Mouse (Mus musculus): ENCODE measurements around the gene Abhd14b. TPM values are rescaled to one million over a fixed set of nuclear protein-coding genes. Genes with fewer than 3 reads are reported as not detected.
A peak's percentile ranks its signal among the peaks of the same experiment; 100 is the strongest.

Gene Abhd14b
- total RNA-seq, 1 experiment = 1.9 TPM

DNA sequence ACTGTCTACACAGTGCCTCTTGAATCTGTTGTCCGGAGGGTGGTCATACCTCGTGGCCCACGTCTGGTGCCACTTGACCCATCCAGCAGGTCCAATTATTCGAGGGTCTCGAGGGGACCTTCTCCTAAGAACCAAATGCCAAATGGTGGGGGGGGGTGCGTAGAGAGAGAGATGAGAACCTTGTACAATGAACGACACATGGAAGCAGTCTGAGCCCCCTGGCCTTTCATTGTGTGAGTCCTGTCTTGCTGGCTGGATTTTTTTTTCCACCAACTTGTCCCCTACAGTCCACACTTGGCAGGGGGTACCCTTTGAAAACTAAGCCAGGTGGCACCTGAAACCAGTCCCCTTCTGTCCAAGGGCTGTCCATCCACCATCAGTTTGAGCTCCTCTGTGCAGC, 20.5 kb downstream of the Abhd14b start:
- no peak overlapping the region for H3K9ac ChIP-seq (ENCODE audit: insufficient read depth, low read depth, low read length, poor library complexity, severe bottlenecking)
- H3K27ac ChIP-seq (ENCODE audit: insufficient read depth, low read depth, low read length, poor library complexity, severe bottlenecking) = no peak overlapping the region
- no peaks in the 10 kb centered on the region for H3K9me3 ChIP-seq (ENCODE audit: control insufficient read depth, insufficient read depth, low read depth, low read length)
- in situ Hi-C loops (cut with MboI; ENCODE audit: low sequenced_read_pairs in 2 of 2, unreplicated experiment in 2 of 2) = no loop called here
- H3K4me1 ChIP-seq (ENCODE audit: control insufficient read depth in 2 of 2, insufficient read depth in 2 of 2, low read length in 2 of 2, poor library complexity in 1 of 2) = peaks cover 3 to 36% of the 10 kb centered on the region in 2 experiments; a peak in 3 of 4 replicates
- H3K36me3 ChIP-seq (ENCODE audit: control insufficient read depth, insufficient read depth, low read length, poor library complexity, severe bottlenecking) = peaks cover 8% of the 10 kb centered on the region
- DNase-seq (ENCODE audit: low read depth, low spot score) = no peak
- TF ChIP-seq MAFK (IDR thresholded peaks at IDR 0.05; ENCODE audit: insufficient read depth, low read depth, low read length) = no peak
- no peak for TF ChIP-seq ZNF384 (IDR thresholded peaks at IDR 0.05; ENCODE audit: low read depth, low read length)
- TF ChIP-seq ZC3H11A (IDR thresholded peaks at IDR 0.05; ENCODE audit: borderline replicate concordance, low read depth, low read length) = no peak
- no peak for TF ChIP-seq HCFC1 (IDR thresholded peaks at IDR 0.05; ENCODE audit: borderline replicate concordance, insufficient read depth, low read length)
- H3K4me3 ChIP-seq (ENCODE audit: insufficient read depth in 1 of 2, low read depth in 1 of 2, low read length in 2 of 2, poor library complexity in 1 of 2, severe bottlenecking in 1 of 2) = no peak overlapping the region

GRCm38 (mm10) chr9:106469317-106469716, 22.1 kb downstream of the Abhd14b start:
- no peak overlapping the region for H3K27ac ChIP-seq (ENCODE audit: insufficient read depth, low read depth, low read length, poor library complexity, severe bottlenecking)
- no peaks in the 10 kb centered on the region for H3K9me3 ChIP-seq (ENCODE audit: control insufficient read depth, insufficient read depth, low read depth, low read length)
- H3K4me3 ChIP-seq (ENCODE audit: insufficient read depth in 1 of 2, low read depth in 1 of 2, low read length in 2 of 2, poor library complexity in 1 of 2, severe bottlenecking in 1 of 2) = no peak overlapping the region
- no peaks in the 10 kb centered on the region for H3K36me3 ChIP-seq (ENCODE audit: control insufficient read depth, insufficient read depth, low read length, poor library complexity, severe bottlenecking)
- peaks cover 3 to 23% of the 10 kb centered on the region in 2 experiments; a peak in 2 of 4 replicates for H3K4me1 ChIP-seq (ENCODE audit: control insufficient read depth in 2 of 2, insufficient read depth in 2 of 2, low read length in 2 of 2, poor library complexity in 1 of 2)
- no peak for TF ChIP-seq HCFC1 (IDR thresholded peaks at IDR 0.05; ENCODE audit: borderline replicate concordance, insufficient read depth, low read length)
- no peak for TF ChIP-seq ZC3H11A (IDR thresholded peaks at IDR 0.05; ENCODE audit: borderline replicate concordance, low read depth, low read length)
- TF ChIP-seq MAFK (IDR thresholded peaks at IDR 0.05; ENCODE audit: insufficient read depth, low read depth, low read length) = no peak
- no peak for TF ChIP-seq CHD2 (IDR thresholded peaks at IDR 0.05; ENCODE audit: low read depth, low read length)
- TF ChIP-seq ZNF384 (IDR thresholded peaks at IDR 0.05; ENCODE audit: low read depth, low read length) = no peak
- no peak overlapping the region for H3K9ac ChIP-seq (ENCODE audit: insufficient read depth, low read depth, low read length, poor library complexity, severe bottlenecking)
- DNase-seq (ENCODE audit: low read depth, low spot score) = no peak
- in situ Hi-C loops (cut with MboI; ENCODE audit: low sequenced_read_pairs in 2 of 2, unreplicated experiment in 2 of 2) = no loop called here

DNA sequence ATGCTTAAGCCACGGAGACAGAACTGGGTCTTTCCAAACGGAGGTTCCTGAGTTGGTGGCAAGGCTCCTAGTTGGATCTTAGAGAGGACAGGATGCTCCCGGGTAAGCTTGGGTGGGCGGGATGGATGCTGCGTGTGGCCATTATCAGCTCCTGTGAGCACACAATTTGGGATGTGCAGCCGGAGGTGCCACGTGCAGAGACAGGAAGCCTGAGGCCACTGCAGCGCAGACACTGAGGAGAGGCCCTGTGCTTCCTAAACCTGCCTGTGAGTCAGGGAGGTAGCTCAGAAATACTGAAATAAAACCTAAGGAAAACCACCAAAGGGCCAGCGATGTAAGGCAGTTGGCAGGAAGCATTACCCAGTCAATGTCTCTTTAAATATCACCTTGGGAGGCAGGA, 22.5 kb downstream of the Abhd14b start:
- TF ChIP-seq CHD2 (IDR thresholded peaks at IDR 0.05; ENCODE audit: low read depth, low read length) = no peak
- TF ChIP-seq HCFC1 (IDR thresholded peaks at IDR 0.05; ENCODE audit: borderline replicate concordance, insufficient read depth, low read length) = no peak
- TF ChIP-seq ZNF384 (IDR thresholded peaks at IDR 0.05; ENCODE audit: low read depth, low read length) = no peak
- TF ChIP-seq MAFK (IDR thresholded peaks at IDR 0.05; ENCODE audit: insufficient read depth, low read depth, low read length) = no peak
- TF ChIP-seq ZC3H11A (IDR thresholded peaks at IDR 0.05; ENCODE audit: borderline replicate concordance, low read depth, low read length) = no peak
- H3K36me3 ChIP-seq (ENCODE audit: control insufficient read depth, insufficient read depth, low read length, poor library complexity, severe bottlenecking) = no peaks in the 10 kb centered on the region
- in situ Hi-C loops (cut with MboI; ENCODE audit: low sequenced_read_pairs in 2 of 2, unreplicated experiment in 2 of 2) = no loop called here
- no peaks in the 10 kb centered on the region for H3K9me3 ChIP-seq (ENCODE audit: control insufficient read depth, insufficient read depth, low read depth, low read length)
- H3K4me1 ChIP-seq (ENCODE audit: control insufficient read depth in 2 of 2, insufficient read depth in 2 of 2, low read length in 2 of 2, poor library complexity in 1 of 2) = peaks cover 3 to 22% of the 10 kb centered on the region in 2 experiments; a peak in 2 of 4 replicates
- no peak overlapping the region for H3K9ac ChIP-seq (ENCODE audit: insufficient read depth, low read depth, low read length, poor library complexity, severe bottlenecking)
- no peak overlapping the region for H3K4me3 ChIP-seq (ENCODE audit: insufficient read depth in 1 of 2, low read depth in 1 of 2, low read length in 2 of 2, poor library complexity in 1 of 2, severe bottlenecking in 1 of 2)
- DNase-seq (ENCODE audit: low read depth, low spot score) = no peak
- H3K27ac ChIP-seq (ENCODE audit: insufficient read depth, low read depth, low read length, poor library complexity, severe bottlenecking) = no peak overlapping the region

- Histone ChIP-seq H3K27ac (ENCODE audit: insufficient read depth, low read depth, low read length, poor library complexity, severe bottlenecking) (no peak overlapping the region), H3K4me1 (ENCODE audit: control insufficient read depth in 2 of 2, insufficient read depth in 2 of 2, low read length in 2 of 2, poor library complexity in 1 of 2) (peaks cover 2 to 27% of the 10 kb centered on the region in 2 experiments; a peak in 2 of 4 replicates), H3K4me3 (ENCODE audit: insufficient read depth in 1 of 2, low read depth in 1 of 2, low read length in 2 of 2, poor library complexity in 1 of 2, severe bottlenecking in 1 of 2) (peak overlapping the region; percentile 22 to 24; a peak in 2 of 4 replicates), H3K36me3 (ENCODE audit: control insufficient read depth, insufficient read depth, low read length, poor library complexity, severe bottlenecking) (no peaks in the 10 kb centered on the region), H3K9me3 (ENCODE audit: control insufficient read depth, insufficient read depth, low read depth, low read length) (no peaks in the 10 kb centered on the region), H3K9ac (ENCODE audit: insufficient read depth, low read depth, low read length, poor library complexity, severe bottlenecking) (no peak overlapping the region)
- no peak for TF ChIP-seq MAFK (IDR thresholded peaks at IDR 0.05; ENCODE audit: insufficient read depth, low read depth, low read length)
- in situ Hi-C loops (cut with MboI; ENCODE audit: low sequenced_read_pairs in 2 of 2, unreplicated experiment in 2 of 2) = no loop called here
- DNase-seq (ENCODE audit: low read depth, low spot score) = no peak
Measured at GRCm38 (mm10) chr9:106470991-106471750, 23.9 kb downstream of the Abhd14b start.
